Mouse (Mus musculus) ES-E14 (cell line): ENCODE measurements around the gene Sh3gl1.

ENCODE experiments used
- CHD2 ChIP-seq: IDR thresholded peaks from 2 replicates; pipeline ENCODE4 v1.6.1; 2014; ENCODE audit warnings: mild to moderate bottlenecking, low read depth, low read length, inconsistent platforms
- ZNF384 ChIP-seq: IDR thresholded peaks from 2 replicates; pipeline ENCODE4 v1.6.1; 2012; ENCODE audit warnings: low read depth, low read length, inconsistent platforms

- TF ChIP-seq CHD2: peak; percentile 88
- TF ChIP-seq ZNF384: no peak
Measured at GRCm38 (mm10) chr17:56078880-56079795, 42.7 kb upstream of the Sh3gl1 start, which contains the start of gene Hdgfl2.
